Mouse (Mus musculus) lung, embryonic 14.5 days (tissue): ENCODE data around the gene S100a11. TPM values are rescaled to one million over a fixed set of nuclear protein-coding genes. Genes with fewer than 3 reads are reported as not detected.
"Not testable (repeated sequence)": the region's sequence is repeated elsewhere in the genome, so short reads cannot be mapped to it uniquely, and the experiment has no call there.

Experiments used
- ATAC-seq: fragments of 200-750 bp; cut with Nextera tagmentation; 2 replicates; pipeline ENCODE4 v1.8.0; 2017; ENCODE audit warnings: mild to moderate bottlenecking, moderate TSS enrichment, moderate library complexity; ENCODE audit not compliant: insufficient read depth
- DNase-seq: peaks from one replicate; pipeline ENCODE4 v3.0.0-alpha.2; 2015
- H3K27ac ChIP-seq: fragments of 300-500 bp; sonication (generic); 2 replicates; pipeline ENCODE4 v1.5.1; 2014; ENCODE audit warnings: low read depth, mild to moderate bottlenecking, moderate library complexity
- H3K27me3 ChIP-seq: fragments of 300-500 bp; sonication (generic); 2 replicates; pipeline ENCODE4 v1.6.1; 2014; ENCODE audit warnings: low read length, control low read depth; ENCODE audit not compliant: insufficient read depth
- H3K36me3 ChIP-seq: fragments of 300-500 bp; sonication (generic); 2 replicates; pipeline ENCODE4 v1.6.1; 2014; ENCODE audit warnings: control low read depth; ENCODE audit not compliant: insufficient read depth
- H3K4me1 ChIP-seq: fragments of 300-500 bp; sonication (generic); 2 replicates; pipeline ENCODE4 v1.6.1; 2014; ENCODE audit warnings: antibody characterized with exemption, control low read depth; ENCODE audit not compliant: insufficient read depth
- H3K4me2 ChIP-seq: fragments of 300-500 bp; sonication (generic); 2 replicates; pipeline ENCODE4 v1.6.1; 2014; ENCODE audit warnings: mild to moderate bottlenecking
- H3K4me3 ChIP-seq: fragments of 300-500 bp; sonication (generic); 2 replicates; pipeline ENCODE4 v1.5.1; 2014; ENCODE audit warnings: low read depth, low read length
- H3K9ac ChIP-seq: fragments of 300-500 bp; sonication (generic); 2 replicates; pipeline ENCODE4 v1.6.1; 2014
- H3K9me3 ChIP-seq: fragments of 300-500 bp; sonication (generic); 2 replicates; pipeline ENCODE4 v1.6.1; 2016; ENCODE audit warnings: low read depth, low read length, control low read depth
- CTCF ChIP-seq: IDR thresholded peaks from 2 replicates; pipeline ENCODE4 v1.5.1; 2016; ENCODE audit warnings: antibody characterized with exemption, low read depth
- WGBS: fragments of 180-500 bp; shearing (Covaris S2); extraction: QIAGEN DNeasy Blood & Tissue Kit; methylation state at CpG from one replicate; pipeline ENCODE4 v1.1.7; 2014; 5-methylcytosine and 5-hydroxymethylcytosine counted together
- polyA plus RNA-seq: library from polyadenylated mRNA; unstranded; fragments of >200 nt; fragmentation: Nextera tagmentation; extraction: Ambion mirVana; gene quantifications from 2 replicates; pipeline ENCODE4 v1.2.1, GENCODE M21; 2014

S100a11 gene
- polyA plus RNA-seq, 1 experiment from 2014 or later, result 861 TPM

- H3K4me2 ChIP-seq, H3K27ac ChIP-seq, ATAC-seq, H3K9me3 ChIP-seq, H3K27me3 ChIP-seq, DNase-seq, H3K4me1 ChIP-seq, H3K36me3 ChIP-seq, H3K4me3 ChIP-seq, H3K9ac ChIP-seq: not testable (repeated sequence)
- peak; percentile 36; the same call in 1 of the 2 replicates for TF ChIP-seq CTCF
- WGBS, result 21% methylated on average over 5 of the region's 5 CpGs
These were observed 25.5 kb upstream of the S100a11 start for GRCm38 (mm10) chr3:93494774-93495173.

DNA sequence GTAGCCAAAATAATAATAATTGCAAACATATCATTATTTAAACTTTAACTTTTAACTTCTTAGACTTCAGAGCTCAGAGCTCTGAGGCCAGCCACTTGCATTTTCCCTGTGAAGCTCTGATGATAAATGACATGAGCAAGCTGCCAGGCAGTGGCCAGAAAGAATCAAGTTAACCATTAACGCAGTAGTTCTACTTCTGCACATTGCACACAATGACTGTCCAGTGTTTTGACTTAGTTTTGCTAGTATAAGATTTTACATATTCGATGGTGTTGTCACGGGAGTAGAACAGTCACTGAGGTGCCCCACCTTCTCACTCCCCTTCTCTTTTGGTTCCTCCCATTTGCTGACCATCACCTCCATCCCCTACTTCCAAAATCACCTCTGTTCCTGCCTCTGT is 23.2 kb upstream of the S100a11 start:
- Histone ChIP-seq H3K27me3 (no peaks in the 10 kb centered on the region), H3K4me3 (no peak overlapping the region), H3K36me3 (no peaks in the 10 kb centered on the region), H3K9ac (no peak overlapping the region), H3K27ac (no peak overlapping the region), H3K9me3 (no peaks in the 10 kb centered on the region), H3K4me2 (no peak overlapping the region), H3K4me1 (no peaks in the 10 kb centered on the region)
- DNase-seq (peak; percentile 13), ATAC-seq (no peak)
- WGBS, result 59% methylated on average over 3 of the region's 3 CpGs
- TF ChIP-seq CTCF, result no peak

DNA sequence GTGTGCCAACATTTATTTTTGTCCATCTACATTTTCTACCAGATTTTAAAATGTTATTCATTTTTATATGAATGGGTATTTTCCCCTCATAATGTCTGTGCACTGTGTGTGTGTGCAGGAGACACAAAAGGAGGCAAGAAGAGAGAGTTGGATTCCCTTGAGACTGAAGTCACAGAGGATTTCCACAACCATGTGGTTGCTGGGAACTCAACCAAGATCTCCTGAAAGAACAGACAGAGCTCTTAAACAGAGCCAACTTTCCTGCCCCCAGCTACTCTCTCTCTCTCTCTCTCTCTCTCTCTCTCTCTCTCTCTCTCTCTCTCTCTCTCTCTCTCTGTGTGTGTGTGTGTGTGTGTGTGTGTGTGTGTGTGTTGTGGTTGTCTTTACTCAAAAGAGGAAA is 21.2 kb upstream of the S100a11 start:
- no peak for TF ChIP-seq CTCF
- ATAC-seq, result no peak
- no peak overlapping the region for H3K9ac ChIP-seq
- no peak for DNase-seq
- no peaks in the 10 kb centered on the region for H3K9me3 ChIP-seq
- no peak overlapping the region for H3K4me2 ChIP-seq
- H3K4me1 ChIP-seq, result no peaks in the 10 kb centered on the region
- no peak overlapping the region for H3K4me3 ChIP-seq
- H3K27me3 ChIP-seq, result no peaks in the 10 kb centered on the region
- H3K36me3 ChIP-seq, result no peaks in the 10 kb centered on the region
- no peak overlapping the region for H3K27ac ChIP-seq

GRCm38 (mm10) chr3:93504536-93505189 is 15.6 kb upstream of the S100a11 start:
- H3K4me1 ChIP-seq, result no peaks in the 10 kb centered on the region
- 75% methylated on average over 7 of the region's 7 CpGs for WGBS
- no peak overlapping the region for H3K9ac ChIP-seq
- DNase-seq, result peak; percentile 17
- H3K4me2 ChIP-seq, result no peak overlapping the region
- no peaks in the 10 kb centered on the region for H3K9me3 ChIP-seq
- ATAC-seq, result no peak
- no peak overlapping the region for H3K4me3 ChIP-seq
- no peak overlapping the region for H3K27ac ChIP-seq
- TF ChIP-seq CTCF, result no peak
- H3K27me3 ChIP-seq, result no peaks in the 10 kb centered on the region
- H3K36me3 ChIP-seq, result no peaks in the 10 kb centered on the region

DNA sequence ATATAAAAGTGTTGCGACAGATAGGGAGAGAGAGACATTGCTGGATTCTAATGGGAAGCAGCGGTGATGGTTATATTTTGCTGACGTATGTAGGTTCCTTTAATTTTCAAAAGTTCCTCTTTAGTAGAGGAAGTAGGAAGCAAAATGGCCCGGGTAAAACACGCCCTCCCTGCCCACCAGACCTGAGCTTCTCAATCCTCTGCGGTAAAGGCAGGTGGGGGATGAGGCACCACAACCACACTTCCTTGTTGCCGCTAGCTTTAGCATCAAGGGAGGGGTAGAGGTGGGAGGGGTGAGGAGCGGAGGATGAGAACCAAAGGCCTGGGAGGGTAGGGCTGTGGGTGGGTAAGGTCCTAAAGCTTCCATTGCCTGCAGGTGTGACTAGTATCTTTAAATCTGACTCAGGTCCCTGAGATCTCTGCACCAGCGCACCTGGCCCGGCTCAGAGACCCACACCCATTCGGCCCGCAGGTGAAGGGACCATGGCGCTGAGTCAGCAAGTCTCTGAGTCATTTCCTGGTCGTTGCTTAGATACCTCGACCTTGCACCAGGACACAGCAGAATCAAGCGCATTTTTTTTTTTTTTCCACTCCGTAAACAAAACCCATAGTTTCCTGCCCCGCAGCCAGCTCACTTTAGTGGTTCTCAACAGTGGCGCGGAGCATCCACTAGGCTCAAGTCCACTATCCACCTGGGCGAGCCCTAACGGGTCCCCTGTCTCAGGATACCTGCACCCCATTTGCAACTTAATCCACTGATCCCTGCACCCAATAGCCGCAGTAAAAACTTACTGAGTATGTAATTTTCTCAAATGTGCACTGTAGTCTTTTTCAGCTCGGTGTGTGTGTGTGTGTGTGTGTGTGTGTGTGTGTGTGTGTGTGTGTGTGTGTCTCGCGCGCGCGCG is 14.1 kb upstream of the S100a11 start:
- WGBS, result 31% methylated on average over 30 of the region's 30 CpGs
- Histone ChIP-seq H3K4me3 (peak overlapping the region; percentile 8; the same call in 1 of the 2 replicates), H3K36me3 (no peaks in the 10 kb centered on the region)

GRCm38 (mm10) chr3:93506881-93507325 is 13.4 kb upstream of the S100a11 start:
- no peak overlapping the region for H3K4me3 ChIP-seq

More for the DNA sequence above, 14.1 kb upstream of the S100a11 start:
- DNase-seq (peak; percentile 43), ATAC-seq (peak; percentile 70)
- Histone ChIP-seq H3K9ac (no peak overlapping the region), H3K4me2 (peak overlapping the region; percentile 47), H3K27me3 (no peaks in the 10 kb centered on the region), H3K9me3 (no peaks in the 10 kb centered on the region), H3K4me1 (no peaks in the 10 kb centered on the region), H3K27ac (peak overlapping the region; percentile 79)
- TF ChIP-seq CTCF, result no peak

GRCm38 (mm10) chr3:93509301-93509700 is 11.0 kb upstream of the S100a11 start:
- no peak for ATAC-seq
- H3K9ac ChIP-seq, result no peak overlapping the region
- TF ChIP-seq CTCF, result no peak
- H3K36me3 ChIP-seq, result no peaks in the 10 kb centered on the region
- H3K27me3 ChIP-seq, result no peaks in the 10 kb centered on the region
- H3K9me3 ChIP-seq, result no peaks in the 10 kb centered on the region
- no peak overlapping the region for H3K27ac ChIP-seq
- DNase-seq, result no peak
- no peaks in the 10 kb centered on the region for H3K4me1 ChIP-seq
- 24% methylated on average over 1 of the region's 1 CpGs for WGBS
- H3K4me3 ChIP-seq, result no peak overlapping the region
- no peak overlapping the region for H3K4me2 ChIP-seq

More at GRCm38 (mm10) chr3:93506881-93507325, 13.4 kb upstream of the S100a11 start:
- ATAC-seq (peak; percentile 74), DNase-seq (peak; percentile 69)
- Histone ChIP-seq H3K9ac (no peak overlapping the region), H3K27ac (peak overlapping the region; percentile 79), H3K27me3 (no peaks in the 10 kb centered on the region), H3K9me3 (no peaks in the 10 kb centered on the region), H3K4me2 (peak overlapping the region; percentile 47), H3K4me1 (no peaks in the 10 kb centered on the region), H3K36me3 (no peaks in the 10 kb centered on the region)
- TF ChIP-seq CTCF, result no peak
- 55% methylated on average over 5 of the region's 5 CpGs for WGBS
